Mouse (Mus musculus) lung, postnatal 0 days (tissue): Measurements from ENCODE around the gene Gm3250. TPM values are rescaled to one million over a fixed set of nuclear protein-coding genes. Genes with fewer than 3 reads are reported as not detected.
"Not testable (repeated sequence)": the region's sequence is repeated elsewhere in the genome, so short reads cannot be mapped to it uniquely, and the experiment has no call there.

Experiments
- ATAC-seq: fragments of 200-750 bp; cut with Nextera tagmentation; 2 replicates; pipeline ENCODE4 v1.8.0; 2017; ENCODE audit warnings: moderate library complexity
- DNase-seq: peaks from one replicate; pipeline ENCODE4 v3.0.0-alpha.2; 2016; ENCODE audit warnings: low spot score
- H3K27ac ChIP-seq: fragments of 300-500 bp; sonication (generic); 2 replicates; pipeline ENCODE4 v1.5.1; 2014; ENCODE audit warnings: antibody characterized with exemption, mild to moderate bottlenecking, low read length, mixed read lengths
- H3K27me3 ChIP-seq: fragments of 300-500 bp; sonication (generic); replicated peaks from 2 replicates; pipeline ENCODE4 v1.6.1; 2014; ENCODE audit warnings: low read length, mixed read lengths; ENCODE audit not compliant: insufficient read depth
- H3K36me3 ChIP-seq: fragments of 300-500 bp; sonication (generic); 2 replicates; pipeline ENCODE4 v1.6.1; 2014; ENCODE audit warnings: low read length, mixed read lengths; ENCODE audit not compliant: insufficient read depth
- H3K4me1 ChIP-seq: fragments of 300-500 bp; sonication (generic); 2 replicates; pipeline ENCODE4 v1.6.1; 2014; ENCODE audit warnings: antibody characterized with exemption, low read depth, low read length, mixed read lengths; ENCODE audit not compliant: insufficient read depth
- H3K4me2 ChIP-seq: fragments of 300-500 bp; sonication (generic); replicated peaks from 2 replicates; pipeline ENCODE4 v1.6.1; 2014; ENCODE audit warnings: low read depth, mild to moderate bottlenecking, low read length, moderate library complexity, mixed read lengths
- H3K4me3 ChIP-seq: fragments of 300-500 bp; sonication (generic); 2 replicates; pipeline ENCODE4 v1.5.1; 2014; ENCODE audit warnings: low read depth, low read length
- H3K9ac ChIP-seq: fragments of 300-500 bp; sonication (generic); replicated peaks from 2 replicates; pipeline ENCODE4 v1.6.1; 2014; ENCODE audit warnings: low read depth, mild to moderate bottlenecking
- H3K9me3 ChIP-seq: fragments of 300-500 bp; sonication (generic); 2 replicates; pipeline ENCODE4 v1.6.1; 2016; ENCODE audit warnings: low read length, mixed read lengths
- CTCF ChIP-seq: IDR thresholded peaks from 2 replicates; pipeline ENCODE4 v1.5.1; 2016; ENCODE audit warnings: antibody characterized with exemption, mild to moderate bottlenecking
- EP300 ChIP-seq: IDR thresholded peaks from 2 replicates; pipeline ENCODE4 v1.6.1; 2016; ENCODE audit warnings: antibody characterized with exemption, mild to moderate bottlenecking, control low read depth
- WGBS: fragments of 180-500 bp; shearing (Covaris S2); extraction: QIAGEN DNeasy Blood & Tissue Kit; methylation state at CpG from one replicate; pipeline ENCODE4 v1.1.7; 2014; 5-methylcytosine and 5-hydroxymethylcytosine counted together
- polyA plus RNA-seq: library from polyadenylated mRNA; unstranded; fragments of >200 nt; fragmentation: Nextera tagmentation; extraction: Ambion mirVana; gene quantifications from 2 replicates; pipeline ENCODE4 v1.2.1, GENCODE M21; 2015

Gm3250 gene
- polyA plus RNA-seq, 1 experiment from 2014 or later, result not detected

GRCm38 (mm10) chr10:77804095-77804494 lies 21.8 kb upstream of the Gm3250 start:
- no peak for TF ChIP-seq EP300
- no peak for TF ChIP-seq CTCF
- Histone ChIP-seq H3K4me3 (no peak overlapping the region), H3K4me2 (no peak overlapping the region), H3K27ac (no peak overlapping the region), H3K36me3 (no peaks in the 10 kb centered on the region), H3K9me3 (no peaks in the 10 kb centered on the region), H3K4me1 (no peaks in the 10 kb centered on the region), H3K9ac (no peak overlapping the region), H3K27me3 (no peaks in the 10 kb centered on the region)
- ATAC-seq, result 0 out of 2 replicates have a peak, but pooled peaks have one; percentile 28
- DNase-seq, result no peak
- WGBS, result 37% methylated on average over 3 of the region's 3 CpGs

GRCm38 (mm10) chr10:77798921-77799508 lies 16.7 kb upstream of the Gm3250 start, which contains the start of gene Gm19668:
Gene Gm19668, minus strand, starts transcription at chr10:77799133.
- ATAC-seq (no peak), DNase-seq (no peak)
- Histone ChIP-seq H3K36me3 (no peaks in the 10 kb centered on the region), H3K4me3 (no peak within 1 kb of the TSS), H3K9ac (no peak within 1 kb of the TSS), H3K4me2 (no peak within 1 kb of the TSS), H3K27ac (no peak within 1 kb of the TSS), H3K9me3 (no peaks in the 10 kb centered on the region), H3K4me1 (no peaks in the 10 kb centered on the region; the same call in 1 of the 2 replicates), H3K27me3 (no peaks in the 10 kb centered on the region)
- WGBS, result 59% methylated on average over 8 of the region's 8 CpGs
- TF ChIP-seq EP300, result no peak

GRCm38 (mm10) chr10:77798164-77798920 lies 16.0 kb upstream of the Gm3250 start:
- 38% methylated on average over 3 of the region's 3 CpGs for WGBS
- DNase-seq, H3K36me3 ChIP-seq, H3K4me2 ChIP-seq, H3K4me3 ChIP-seq, ATAC-seq, H3K27ac ChIP-seq, H3K27me3 ChIP-seq, H3K4me1 ChIP-seq, H3K9me3 ChIP-seq, H3K9ac ChIP-seq: not testable (repeated sequence)

- Histone ChIP-seq H3K9ac (no peak overlapping the region), H3K4me2 (no peak overlapping the region), H3K27ac (no peak overlapping the region), H3K4me1 (no peaks in the 10 kb centered on the region; the same call in 1 of the 2 replicates), H3K4me3 (no peak overlapping the region), H3K9me3 (no peaks in the 10 kb centered on the region), H3K27me3 (no peaks in the 10 kb centered on the region), H3K36me3 (no peaks in the 10 kb centered on the region)
- no peak for ATAC-seq
- TF ChIP-seq CTCF, result no peak
- no peak for TF ChIP-seq EP300
- peak; percentile 6 for DNase-seq
- WGBS, result 6% methylated on average over 3 of the region's 3 CpGs
These were observed 15.3 kb upstream of the Gm3250 start for GRCm38 (mm10) chr10:77797677-77798076.

- H3K4me3 ChIP-seq, result no peak within 1 kb of the TSS
- no peak within 1 kb of the TSS for H3K9ac ChIP-seq
- H3K36me3 ChIP-seq, result no peaks in the 10 kb centered on the region
- TF ChIP-seq CTCF, result no peak
- no peak for TF ChIP-seq EP300
- H3K4me2 ChIP-seq, result no peak within 1 kb of the TSS
- no peaks in the 10 kb centered on the region for H3K9me3 ChIP-seq
- no peaks in the 10 kb centered on the region for H3K27me3 ChIP-seq
- WGBS, result 45% methylated on average over 2 of the region's 2 CpGs
- DNase-seq, result no peak
- H3K4me1 ChIP-seq, result no peaks in the 10 kb centered on the region; the same call in 1 of the 2 replicates
- H3K27ac ChIP-seq, result no peak within 1 kb of the TSS
- ATAC-seq, result no peak
These were observed 12.6 kb upstream of the Gm3250 start, which contains the start of gene Gm9639 for GRCm38 (mm10) chr10:77794976-77795375. Gene Gm9639, minus strand, starts transcription at chr10:77795076.

GRCm38 (mm10) chr10:77788621-77789020 lies 6.3 kb upstream of the Gm3250 start:
- no peak for ATAC-seq
- H3K9ac ChIP-seq, result no peak overlapping the region
- H3K36me3 ChIP-seq, result no peaks in the 10 kb centered on the region
- no peak overlapping the region for H3K4me2 ChIP-seq
- no peak overlapping the region for H3K4me3 ChIP-seq
- no peak for TF ChIP-seq CTCF
- TF ChIP-seq EP300, result no peak
- H3K4me1 ChIP-seq, result no peaks in the 10 kb centered on the region
- no peak overlapping the region for H3K27ac ChIP-seq
- no peak for DNase-seq
- WGBS, result 75% methylated on average over 2 of the region's 2 CpGs
- no peaks in the 10 kb centered on the region for H3K27me3 ChIP-seq
- no peaks in the 10 kb centered on the region for H3K9me3 ChIP-seq

GRCm38 (mm10) chr10:77787876-77788275 lies 5.5 kb upstream of the Gm3250 start, which contains the start of gene Gm7137:
Gene Gm7137, minus strand, starts transcription at chr10:77788200.
- not testable (repeated sequence) for ATAC-seq, H3K4me2 ChIP-seq, H3K4me1 ChIP-seq, H3K9ac ChIP-seq, H3K27me3 ChIP-seq, H3K4me3 ChIP-seq, H3K9me3 ChIP-seq, H3K27ac ChIP-seq, DNase-seq, H3K36me3 ChIP-seq
- 80% methylated on average over 1 of the region's 1 CpGs for WGBS

GRCm38 (mm10) chr10:77783396-77783795 lies 1.1 kb upstream of the Gm3250 start:
- 69% methylated on average over 1 of the region's 3 CpGs for WGBS
- not testable (repeated sequence) for DNase-seq

GRCm38 (mm10) chr10:77776844-77777243 lies 5.5 kb downstream of the Gm3250 start, which contains the start of gene Gm7138:
Gene Gm7138, minus strand, starts transcription at chr10:77776944.
- 50% methylated on average over 1 of the region's 1 CpGs for WGBS
- not testable (repeated sequence) for H3K9me3 ChIP-seq

More at GRCm38 (mm10) chr10:77783396-77783795, 1.1 kb upstream of the Gm3250 start:
- not testable (repeated sequence) for H3K36me3 ChIP-seq, H3K9ac ChIP-seq, H3K4me1 ChIP-seq, H3K27ac ChIP-seq, H3K27me3 ChIP-seq, H3K9me3 ChIP-seq, H3K4me3 ChIP-seq, H3K4me2 ChIP-seq, ATAC-seq

More at GRCm38 (mm10) chr10:77776844-77777243, 5.5 kb downstream of the Gm3250 start, which contains the start of gene Gm7138:
- not testable (repeated sequence) for ATAC-seq, H3K4me3 ChIP-seq, H3K9ac ChIP-seq, H3K4me1 ChIP-seq, DNase-seq, H3K27ac ChIP-seq, H3K36me3 ChIP-seq, H3K27me3 ChIP-seq, H3K4me2 ChIP-seq
